Mouse (Mus musculus): ENCODE results near the gene Dpep1. TPM values are rescaled to one million over a fixed set of nuclear protein-coding genes. Genes with fewer than 3 reads are reported as not detected.

The Dpep1 gene
- 50.5 TPM for polyA plus RNA-seq (2014; fragmentation: Illumina TruSeq; extraction: RNeasy Lipid Tissue Mini Kit (QIAGEN cat#74804); ENCODE audit: low read depth, low replicate concordance)

DNA sequence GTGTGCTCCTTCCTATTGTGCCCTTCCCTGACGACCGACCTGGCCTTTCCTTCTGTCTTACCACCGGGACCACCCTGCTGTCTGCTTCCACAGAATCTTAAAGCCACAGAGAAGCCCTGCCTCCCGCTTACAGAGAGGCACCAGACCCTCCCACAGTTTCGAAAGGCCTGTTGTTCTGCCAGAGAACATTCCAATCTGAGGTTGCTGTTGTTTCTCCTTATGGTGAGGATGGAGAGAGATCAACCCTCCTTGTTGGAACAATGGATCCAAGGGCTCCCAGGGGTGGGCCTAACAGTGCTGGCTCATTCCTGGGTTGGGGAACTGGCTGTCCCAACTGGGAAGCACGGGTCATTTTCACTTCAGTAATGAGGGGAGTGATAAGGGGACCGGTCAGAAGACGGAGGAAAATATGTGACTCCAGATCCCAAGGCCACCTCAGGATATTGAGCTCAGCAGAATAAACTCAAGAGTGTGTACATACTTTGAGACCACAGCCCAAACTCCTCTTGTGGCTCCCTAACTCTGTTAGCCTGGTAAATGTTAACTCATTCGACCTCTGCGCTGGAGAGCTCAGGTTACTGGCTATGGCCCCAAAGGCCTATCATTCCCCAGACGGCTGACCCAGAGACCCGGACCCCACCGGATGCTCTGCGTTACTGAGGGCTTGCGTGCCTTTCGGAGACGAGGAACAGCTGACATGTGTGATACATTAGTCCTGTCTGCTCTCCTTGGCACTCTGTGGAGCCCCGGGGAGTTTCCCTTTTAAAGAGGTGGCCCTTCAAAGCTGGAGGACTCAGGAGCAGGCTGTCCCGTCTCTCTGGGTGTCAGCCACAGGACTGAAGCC is at the start of gene Dpep1:
TSS of gene Dpep1 (plus strand) at position 677 of the 844 bp plus-strand sequence.

DNA sequence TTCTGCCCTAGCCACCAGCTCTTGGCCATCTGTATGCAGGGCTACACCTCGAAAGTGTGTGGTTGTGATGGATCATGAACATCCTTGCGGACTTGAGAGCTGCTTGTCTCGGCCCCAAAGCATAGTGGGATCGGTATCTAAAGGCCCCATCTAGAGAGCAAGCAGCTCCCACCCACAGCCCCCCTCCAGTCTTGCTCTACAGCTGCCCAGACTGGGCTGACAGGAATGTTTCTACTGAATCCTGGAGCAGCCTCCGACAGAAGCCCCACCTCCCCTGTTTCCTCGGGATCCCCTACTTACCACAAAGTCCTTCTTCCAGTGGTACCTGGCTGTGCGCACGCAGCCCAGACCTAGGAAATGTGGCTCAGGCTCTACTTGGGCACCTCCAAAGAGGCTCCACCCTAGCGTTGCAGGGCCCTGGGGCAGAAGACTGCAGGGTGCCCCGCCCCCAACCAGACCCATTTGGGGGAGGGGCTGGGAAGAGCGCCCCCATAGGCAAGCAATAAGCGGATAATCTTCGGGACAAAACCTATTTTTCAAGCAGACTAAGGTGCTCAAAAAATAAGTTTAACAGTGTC is 28.1 kb upstream of the Dpep1 start, which contains the start of gene Sult5a1:
TSS of gene Sult5a1 (minus strand) at position 428 of the 578 bp plus-strand sequence.

GRCm38 (mm10) chr8:123212321-123213117 is 26.5 kb downstream of the Dpep1 start, which contains the start of the genes Chmp1a and Spata33:
TSS of gene Chmp1a (minus strand) at chr8:123212763.
TSS of gene Spata33 (plus strand) at chr8:123212832.

DNA sequence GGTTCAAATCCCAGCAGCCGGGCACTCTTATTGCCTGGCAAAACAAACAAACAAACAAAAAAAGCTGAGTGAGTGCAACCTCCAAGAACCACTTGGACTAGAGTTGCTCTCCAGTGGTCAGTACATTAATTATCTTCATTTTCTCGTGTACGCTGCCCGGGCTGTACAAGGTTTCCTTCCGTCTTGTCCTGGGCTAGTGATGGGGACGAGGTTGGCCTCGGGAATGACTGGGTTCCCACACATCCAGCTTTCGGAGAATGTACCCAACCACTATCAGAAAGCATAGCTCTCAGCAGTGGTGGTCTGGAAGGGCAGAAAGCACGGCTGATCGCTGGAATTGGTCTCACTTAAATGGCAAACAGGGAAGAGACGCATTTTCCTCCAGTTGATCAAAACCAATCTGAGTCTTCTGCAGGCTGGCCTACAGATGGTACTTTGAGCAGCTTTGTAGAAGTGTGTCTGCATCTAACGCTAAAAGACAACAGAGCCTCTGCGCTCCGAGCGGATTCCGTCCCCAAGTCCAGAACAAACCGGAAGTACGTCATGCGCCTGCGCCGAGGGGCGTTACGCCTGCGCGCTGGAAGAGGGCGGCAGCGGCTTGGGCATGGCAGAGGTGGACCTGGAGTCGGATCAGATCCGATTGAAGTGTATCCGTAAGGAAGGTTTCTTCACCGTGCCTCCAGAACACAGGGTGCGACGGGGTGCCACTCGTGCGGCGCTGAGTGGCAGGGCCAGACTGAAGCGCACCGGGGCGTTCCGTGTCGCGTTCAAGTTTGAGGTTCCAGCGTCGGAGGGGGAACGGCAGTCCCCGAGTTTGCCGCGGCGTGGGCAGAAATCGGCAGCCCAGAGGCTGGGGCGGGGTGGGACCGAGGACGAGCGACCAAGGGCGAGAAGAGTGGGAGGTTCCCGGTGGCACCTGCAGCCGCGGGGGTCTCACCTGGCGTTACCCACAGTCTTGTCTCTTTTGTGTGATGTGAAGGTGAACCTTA is 38.5 kb downstream of the Dpep1 start, which contains the start of gene Cdk10:
TSS of gene Cdk10 (plus strand) at position 565 of the 989 bp plus-strand sequence.

GRCm38 (mm10) chr8:123235520-123236497 is 49.8 kb downstream of the Dpep1 start, which contains the start of gene Spata2l:
TSS of gene Spata2l (minus strand) at chr8:123236233.

Other genes starting within 250 kb of the Dpep1 start
- gene Ankrd11, start 144.0 kb upstream of the Dpep1 start, polyA plus RNA-seq (2014; fragmentation: Illumina TruSeq; extraction: RNeasy Lipid Tissue Mini Kit (QIAGEN cat#74804); ENCODE audit: low read depth, low replicate concordance): 61.7 TPM
- gene Spg7, start 123.3 kb upstream of the Dpep1 start, polyA plus RNA-seq (2014; fragmentation: Illumina TruSeq; extraction: RNeasy Lipid Tissue Mini Kit (QIAGEN cat#74804); ENCODE audit: low read depth, low replicate concordance): 107 TPM
- gene Rpl13, start 83.9 kb upstream of the Dpep1 start, polyA plus RNA-seq (2014; fragmentation: Illumina TruSeq; extraction: RNeasy Lipid Tissue Mini Kit (QIAGEN cat#74804); ENCODE audit: low read depth, low replicate concordance): 652 TPM
- gene Cpne7, start 68.9 kb upstream of the Dpep1 start, polyA plus RNA-seq (2014; fragmentation: Illumina TruSeq; extraction: RNeasy Lipid Tissue Mini Kit (QIAGEN cat#74804); ENCODE audit: low read depth, low replicate concordance): 0.76 TPM
- 0.10 TPM for gene Sult5a1, start 27.9 kb upstream of the Dpep1 start, polyA plus RNA-seq (2014; fragmentation: Illumina TruSeq; extraction: RNeasy Lipid Tissue Mini Kit (QIAGEN cat#74804); ENCODE audit: low read depth, low replicate concordance)
- 67.3 TPM for gene Chmp1a, start 26.5 kb downstream of the Dpep1 start, polyA plus RNA-seq (2014; fragmentation: Illumina TruSeq; extraction: RNeasy Lipid Tissue Mini Kit (QIAGEN cat#74804); ENCODE audit: low read depth, low replicate concordance)
- 30.4 TPM for gene Spata33, start 26.6 kb downstream of the Dpep1 start, polyA plus RNA-seq (2014; fragmentation: Illumina TruSeq; extraction: RNeasy Lipid Tissue Mini Kit (QIAGEN cat#74804); ENCODE audit: low read depth, low replicate concordance)
- 32.9 TPM for gene Cdk10, start 38.6 kb downstream of the Dpep1 start, polyA plus RNA-seq (2014; fragmentation: Illumina TruSeq; extraction: RNeasy Lipid Tissue Mini Kit (QIAGEN cat#74804); ENCODE audit: low read depth, low replicate concordance)
- gene Spata2l, start 50.0 kb downstream of the Dpep1 start, polyA plus RNA-seq (2014; fragmentation: Illumina TruSeq; extraction: RNeasy Lipid Tissue Mini Kit (QIAGEN cat#74804); ENCODE audit: low read depth, low replicate concordance): 4.2 TPM
- 15.2 TPM for gene Zfp276, start 68.0 kb downstream of the Dpep1 start, polyA plus RNA-seq (2014; fragmentation: Illumina TruSeq; extraction: RNeasy Lipid Tissue Mini Kit (QIAGEN cat#74804); ENCODE audit: low read depth, low replicate concordance)
- 19.4 TPM for gene Vps9d1, start 68.1 kb downstream of the Dpep1 start, polyA plus RNA-seq (2014; fragmentation: Illumina TruSeq; extraction: RNeasy Lipid Tissue Mini Kit (QIAGEN cat#74804); ENCODE audit: low read depth, low replicate concordance)
- gene Fanca, start 132.3 kb downstream of the Dpep1 start, polyA plus RNA-seq (2014; fragmentation: Illumina TruSeq; extraction: RNeasy Lipid Tissue Mini Kit (QIAGEN cat#74804); ENCODE audit: low read depth, low replicate concordance): 3.1 TPM
- not detected for gene Spire2, start 146.5 kb downstream of the Dpep1 start, polyA plus RNA-seq (2014; fragmentation: Illumina TruSeq; extraction: RNeasy Lipid Tissue Mini Kit (QIAGEN cat#74804); ENCODE audit: low read depth, low replicate concordance)
- 164 TPM for gene Tcf25, start 187.5 kb downstream of the Dpep1 start, polyA plus RNA-seq (2014; fragmentation: Illumina TruSeq; extraction: RNeasy Lipid Tissue Mini Kit (QIAGEN cat#74804); ENCODE audit: low read depth, low replicate concordance)
- gene Mc1r, start 220.9 kb downstream of the Dpep1 start, polyA plus RNA-seq (2014; fragmentation: Illumina TruSeq; extraction: RNeasy Lipid Tissue Mini Kit (QIAGEN cat#74804); ENCODE audit: low read depth, low replicate concordance): not detected
- 1.1 TPM for gene Tubb3, start 225.2 kb downstream of the Dpep1 start, polyA plus RNA-seq (2014; fragmentation: Illumina TruSeq; extraction: RNeasy Lipid Tissue Mini Kit (QIAGEN cat#74804); ENCODE audit: low read depth, low replicate concordance)
- gene Def8, start 237.3 kb downstream of the Dpep1 start, polyA plus RNA-seq (2014; fragmentation: Illumina TruSeq; extraction: RNeasy Lipid Tissue Mini Kit (QIAGEN cat#74804); ENCODE audit: low read depth, low replicate concordance): 50.7 TPM